Mouse (Mus musculus): ENCODE results near the gene Lrba.
A peak's percentile ranks its signal among the peaks of the same experiment; 100 is the strongest.

Gene Lrba

DNA sequence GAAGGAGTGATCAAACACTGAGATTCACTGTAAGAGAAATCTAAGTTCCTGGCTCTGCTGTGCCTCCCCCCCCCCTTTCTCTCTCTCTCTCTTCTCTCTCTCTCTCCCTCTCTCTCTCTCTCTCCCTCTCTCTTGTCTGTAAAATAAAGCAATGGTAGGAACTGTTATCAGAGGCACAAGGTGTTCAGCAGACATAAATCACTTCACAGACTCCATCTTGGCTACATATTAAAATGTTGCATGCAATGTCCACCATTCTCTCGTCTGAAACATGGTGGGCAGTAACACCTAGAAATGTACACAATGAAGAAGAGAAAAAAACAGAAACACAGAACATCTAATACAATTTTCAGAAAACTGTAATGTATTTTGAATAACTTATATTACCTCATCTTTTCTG lies 534.9 kb downstream of the Lrba start:
- DNase-seq (ENCODE audit: low spot score) = no peak

DNA sequence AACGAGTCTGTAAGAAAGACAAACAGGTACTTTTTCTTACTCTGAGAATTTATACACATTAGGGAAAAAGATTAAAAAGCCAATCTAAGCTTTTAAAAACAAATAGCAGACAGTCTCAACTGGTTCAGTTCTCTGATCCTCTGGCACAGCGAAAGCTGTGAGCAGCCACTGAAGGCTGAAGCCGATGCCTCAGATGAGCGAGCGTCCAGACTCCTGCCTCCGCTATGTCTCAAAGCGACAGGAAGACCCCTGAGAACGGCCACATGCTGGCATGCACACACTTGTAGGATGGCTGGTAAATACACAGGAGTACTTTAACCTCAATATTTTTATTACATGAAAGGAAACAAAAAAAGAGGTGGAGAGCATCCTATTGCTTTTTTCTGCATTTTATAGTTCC lies 535.4 kb downstream of the Lrba start:
- DNase-seq (ENCODE audit: low spot score) = no peak

DNA sequence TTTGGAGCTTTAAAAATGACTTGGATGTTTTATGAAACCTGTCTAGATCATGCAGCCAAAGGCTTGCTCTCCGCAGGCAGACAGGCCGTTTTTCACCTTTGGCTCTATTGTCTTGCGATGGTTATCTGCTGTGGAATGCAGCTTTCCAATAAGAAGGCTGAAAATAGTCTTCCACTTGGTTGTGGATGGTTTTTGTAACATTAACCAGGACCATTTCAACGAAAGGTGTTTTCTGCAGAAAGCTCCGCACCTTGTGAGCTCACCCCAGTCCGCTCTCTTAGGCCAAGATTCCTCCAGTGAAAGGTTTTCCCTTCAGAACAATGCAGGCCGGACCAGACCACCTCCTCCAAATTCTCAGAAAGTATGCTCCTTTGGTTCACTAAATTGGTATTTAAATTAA lies 536.0 kb downstream of the Lrba start:
- no peak for DNase-seq (ENCODE audit: low spot score)

GRCm38 (mm10) chr3:86761095-86762035 lies 536.9 kb downstream of the Lrba start:
- peak; percentile 63 for DNase-seq (ENCODE audit: low spot score)

- no peak for DNase-seq (ENCODE audit: low spot score)
Measured at GRCm38 (mm10) chr3:86762036-86762415, 537.5 kb downstream of the Lrba start.

DNA sequence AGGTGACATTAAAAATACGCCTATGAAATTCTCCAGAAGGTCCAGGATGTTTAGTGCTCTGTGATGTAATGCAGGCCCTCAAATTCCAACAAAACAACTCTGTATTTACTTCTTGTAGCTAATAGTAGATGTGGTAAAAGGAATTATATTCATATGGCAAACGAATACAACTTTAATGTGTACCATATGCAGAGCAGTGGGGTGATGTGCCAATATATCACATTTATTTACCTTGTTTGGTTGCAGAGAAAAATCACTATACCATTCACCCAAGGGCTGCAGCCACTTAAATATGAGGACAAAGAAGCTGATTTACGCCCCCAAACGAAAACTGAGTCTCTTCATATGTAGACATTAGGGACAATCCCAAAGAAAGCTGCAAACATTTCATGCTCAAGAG lies 538.0 kb downstream of the Lrba start:
- DNase-seq (ENCODE audit: low spot score) = no peak

GRCm38 (mm10) chr3:86768553-86768952 lies 544.1 kb downstream of the Lrba start:
- no peak for DNase-seq (ENCODE audit: low spot score)

- DNase-seq (ENCODE audit: low spot score) = no peak
Measured at GRCm38 (mm10) chr3:86768969-86769368, 544.5 kb downstream of the Lrba start.

DNA sequence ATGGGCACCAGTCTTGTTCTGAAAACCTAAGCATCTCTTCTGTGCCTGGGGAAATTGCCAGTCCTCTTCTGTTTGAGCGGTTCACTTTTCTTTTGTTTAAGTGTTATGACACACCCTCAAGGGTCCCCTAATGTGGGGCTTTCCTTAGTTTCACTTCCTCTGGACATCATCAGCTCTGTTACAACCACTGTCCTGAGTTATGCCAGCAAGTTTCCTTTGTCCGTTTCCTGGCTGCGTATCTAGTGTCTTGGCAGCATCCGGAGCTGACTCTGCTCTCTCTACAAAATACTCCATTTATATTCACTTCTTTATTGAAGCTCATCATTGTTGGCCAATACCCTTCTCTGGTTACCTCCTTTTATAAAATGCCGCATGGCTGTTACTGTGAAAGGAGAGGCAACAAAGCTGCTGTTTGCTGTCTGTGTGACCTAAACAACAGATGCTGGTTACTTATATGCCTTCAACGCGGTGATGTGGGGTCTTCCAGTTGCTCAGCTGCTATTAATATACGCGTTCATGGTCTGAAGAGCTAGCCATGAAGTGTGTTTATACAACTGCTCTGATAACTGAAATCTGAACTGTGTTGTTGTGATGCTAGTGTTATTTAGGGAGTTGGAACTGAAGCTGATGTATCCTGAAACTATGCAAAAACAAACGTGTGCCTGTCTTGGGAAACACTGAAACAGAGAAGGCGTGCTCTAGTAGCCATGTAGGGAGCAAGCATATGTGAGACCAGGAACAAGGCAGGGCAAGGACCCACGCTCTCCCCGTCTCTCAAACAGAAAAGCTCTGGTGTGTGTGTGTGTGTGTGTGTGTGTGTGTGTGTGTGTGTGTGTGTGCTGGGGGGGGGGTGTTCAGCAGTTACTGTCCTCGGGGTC lies 550.3 kb downstream of the Lrba start:
- no peak for DNase-seq (ENCODE audit: low spot score)

DNA sequence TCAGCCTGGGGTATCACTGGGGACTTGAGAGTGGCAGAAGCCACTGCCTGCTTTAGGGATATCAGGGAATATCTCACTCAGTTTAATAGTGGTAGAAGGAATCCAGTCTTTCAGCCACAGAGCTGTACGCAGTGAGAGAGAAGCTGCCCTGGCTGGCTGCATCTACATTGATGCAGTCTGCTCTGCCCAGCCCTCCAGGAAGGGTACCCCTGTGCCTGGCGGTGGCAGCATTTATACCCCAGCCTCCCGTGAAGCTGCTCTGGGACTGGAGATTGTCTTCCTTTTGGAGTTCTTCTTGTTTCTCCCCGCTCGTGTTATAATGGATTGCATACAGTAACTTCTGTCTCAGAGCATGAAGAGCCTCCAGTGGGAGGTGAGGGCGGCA lies 551.0 kb downstream of the Lrba start:
- DNase-seq (ENCODE audit: low spot score) = no peak

- no peak for DNase-seq (ENCODE audit: low spot score)
Measured at GRCm38 (mm10) chr3:86779704-86780103, 555.2 kb downstream of the Lrba start.

DNA sequence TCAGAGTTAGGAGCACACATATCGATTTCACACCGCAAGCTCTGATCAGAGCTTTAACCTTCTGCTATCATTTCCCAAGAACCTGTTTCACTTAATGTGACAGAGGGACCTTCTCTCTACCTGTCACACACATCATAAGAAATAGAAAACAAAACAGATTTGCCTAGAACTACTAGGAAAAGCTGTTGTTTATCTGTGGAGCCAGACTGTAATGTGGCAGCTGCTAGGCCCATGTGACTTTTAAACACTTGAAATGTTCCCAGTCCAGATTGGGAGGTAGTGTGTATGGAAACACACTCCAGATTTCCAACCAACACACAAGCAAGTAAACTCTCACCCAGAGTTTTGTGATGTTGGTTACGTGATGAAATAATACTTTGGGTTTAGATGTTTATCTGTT lies 559.6 kb downstream of the Lrba start:
- DNase-seq (ENCODE audit: low spot score) = no peak

GRCm38 (mm10) chr3:86784930-86785329 lies 560.5 kb downstream of the Lrba start:
- no peak for DNase-seq (ENCODE audit: low spot score)

DNA sequence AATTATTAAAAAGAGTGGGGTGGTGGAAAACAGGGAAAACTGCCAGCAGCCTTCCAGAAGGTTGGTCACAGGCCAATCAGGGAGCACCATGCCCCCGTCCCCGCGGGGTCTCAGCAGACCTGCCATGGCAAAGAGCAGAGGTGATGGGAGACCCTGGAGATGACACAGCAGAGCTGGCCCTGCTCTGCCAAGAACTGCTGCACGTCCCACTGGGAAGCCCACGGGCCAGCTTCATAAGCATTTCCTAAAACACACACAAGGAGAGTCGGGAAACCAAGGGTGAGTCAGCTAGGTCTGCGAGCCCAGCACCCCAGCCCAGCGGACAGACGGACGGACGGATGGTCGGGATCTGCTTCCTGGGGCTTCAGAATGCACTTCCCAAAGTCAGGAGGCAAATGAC lies 561.8 kb downstream of the Lrba start:
- DNase-seq (ENCODE audit: low spot score) = no peak

- DNase-seq (ENCODE audit: low spot score) = peak; percentile 63
Measured at GRCm38 (mm10) chr3:86786845-86787351, 562.4 kb downstream of the Lrba start.

DNA sequence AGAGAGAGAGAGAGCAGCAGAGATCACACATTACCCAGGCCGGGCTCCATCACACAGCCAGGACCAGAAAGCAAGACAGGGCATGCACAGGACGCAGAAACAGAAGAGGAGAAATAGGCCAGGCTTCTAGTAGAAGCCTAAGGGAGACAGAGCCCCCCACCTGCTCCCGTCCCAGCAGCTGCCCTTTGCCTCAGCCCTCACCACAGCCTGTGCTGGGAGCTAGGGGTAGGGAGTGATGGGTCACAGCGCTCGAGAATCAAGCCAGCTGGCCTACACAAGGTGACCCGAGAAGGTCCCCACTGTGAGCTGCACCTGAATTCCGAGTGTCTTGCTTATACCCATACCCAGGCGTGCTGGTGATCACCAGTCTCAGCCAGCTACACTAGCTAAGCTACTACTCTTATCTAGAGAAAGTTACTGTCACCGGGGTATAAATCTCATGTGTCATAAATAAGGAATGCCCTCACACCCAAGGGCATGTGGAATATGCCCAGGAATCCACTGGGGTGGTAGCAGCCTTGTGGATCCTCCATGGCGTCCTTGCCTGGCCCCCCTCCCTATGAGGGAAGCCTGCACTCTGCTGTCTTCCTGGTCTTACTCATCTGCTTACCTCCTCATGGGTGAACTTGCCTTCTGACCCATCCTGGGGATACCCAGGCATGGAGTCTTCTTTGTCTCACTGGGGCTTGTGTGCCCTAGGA lies 563.1 kb downstream of the Lrba start:
- no peak for DNase-seq (ENCODE audit: low spot score)

- DNase-seq (ENCODE audit: low spot score) = peak; percentile 67
Measured at GRCm38 (mm10) chr3:86788711-86789110, 564.2 kb downstream of the Lrba start.

- DNase-seq (ENCODE audit: low spot score) = peak; percentile 33
Measured at GRCm38 (mm10) chr3:86789752-86790151, 565.3 kb downstream of the Lrba start.

- no peak for DNase-seq (ENCODE audit: low spot score)
Measured at GRCm38 (mm10) chr3:86793264-86793663, 568.8 kb downstream of the Lrba start.

GRCm38 (mm10) chr3:86793720-86794191 lies 569.3 kb downstream of the Lrba start:
- no peak for DNase-seq (ENCODE audit: low spot score)

GRCm38 (mm10) chr3:86796716-86797115 lies 572.2 kb downstream of the Lrba start:
- DNase-seq (ENCODE audit: low spot score) = no peak

DNA sequence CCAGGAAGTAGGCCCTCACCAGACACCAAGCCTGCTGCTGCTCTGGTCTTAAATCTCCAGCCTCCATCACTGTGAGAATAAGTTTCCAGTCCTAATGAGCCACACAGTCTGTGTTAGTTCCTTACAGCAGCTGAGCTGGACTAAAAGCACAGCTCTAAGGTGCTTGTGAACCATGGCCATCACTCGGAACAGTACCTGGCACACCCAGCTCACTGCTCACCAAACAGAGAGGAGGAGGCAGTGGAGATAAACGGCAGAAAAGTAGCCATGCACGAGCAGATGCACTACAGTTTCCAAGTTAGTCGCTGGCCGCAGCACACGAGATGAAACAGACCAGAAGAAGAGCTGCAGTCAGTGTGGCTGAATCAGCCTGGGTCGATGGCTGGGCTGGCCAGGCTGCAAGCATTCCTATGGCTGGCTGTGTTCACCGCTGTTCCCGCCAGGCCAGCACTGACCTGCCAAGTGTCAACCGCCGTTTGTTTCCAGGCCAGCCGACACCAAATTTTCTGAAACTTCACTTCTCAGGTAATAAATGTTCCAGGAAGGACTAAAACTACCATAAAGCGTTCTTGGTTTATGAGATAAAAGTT lies 573.5 kb downstream of the Lrba start:
- no peak for DNase-seq (ENCODE audit: low spot score)

All from testis, postnatal 10 days (tissue).